Mouse (Mus musculus): ENCODE results near the gene Rapsn. TPM values are rescaled to one million over a fixed set of nuclear protein-coding genes. Genes with fewer than 3 reads are reported as not detected.

Rapsn gene
- polyA plus RNA-seq, 1 experiment from 2014 or later = 0.55 TPM

- no peak overlapping the region for H3K27ac ChIP-seq (ENCODE audit: low read depth, low read length)
- H3K4me2 ChIP-seq (replicated peaks; ENCODE audit: low read depth) = no peak overlapping the region
- ATAC-seq = no peak
- TF ChIP-seq CTCF (IDR thresholded peaks at IDR 0.05; ENCODE audit: low read depth) = no peak
- no peaks in the 10 kb centered on the region for H3K9me3 ChIP-seq (ENCODE audit: control insufficient read depth)
- H3K9ac ChIP-seq (ENCODE audit: low read depth, low read length) = no peak overlapping the region
- 83% methylated on average over 3 of the region's 3 CpGs for WGBS
- H3K27me3 ChIP-seq (replicated peaks; ENCODE audit: control insufficient read depth, insufficient read depth, low read length) = no peaks in the 10 kb centered on the region
- peaks cover 35% of the 10 kb centered on the region for H3K36me3 ChIP-seq (ENCODE audit: control insufficient read depth, insufficient read depth)
- H3K4me1 ChIP-seq (replicated peaks; ENCODE audit: control insufficient read depth, insufficient read depth, low read length) = 0 out of 2 replicates have a peak, but pooled peaks cover 2% of the 10 kb centered on the region
- no peak overlapping the region for H3K4me3 ChIP-seq (ENCODE audit: low read depth, low read length)
Measured at GRCm38 (mm10) chr2:91066455-91066854, 31.0 kb downstream of the Rapsn start.

GRCm38 (mm10) chr2:91068162-91068871 lies 32.9 kb downstream of the Rapsn start:
- Histone ChIP-seq H3K9ac (ENCODE audit: low read depth, low read length) (no peak overlapping the region), H3K4me1 (replicated peaks; ENCODE audit: control insufficient read depth, insufficient read depth, low read length) (0 out of 2 replicates have a peak, but pooled peaks cover 2% of the 10 kb centered on the region), H3K36me3 (ENCODE audit: control insufficient read depth, insufficient read depth) (peaks cover 17% of the 10 kb centered on the region), H3K27ac (ENCODE audit: low read depth, low read length) (no peak overlapping the region), H3K27me3 (replicated peaks; ENCODE audit: control insufficient read depth, insufficient read depth, low read length) (no peaks in the 10 kb centered on the region), H3K4me3 (ENCODE audit: low read depth, low read length) (peak overlapping the region; percentile 1; the same call in 1 of the 2 replicates), H3K9me3 (ENCODE audit: control insufficient read depth) (no peaks in the 10 kb centered on the region), H3K4me2 (replicated peaks; ENCODE audit: low read depth) (peak overlapping the region; percentile 87)
- 59% methylated on average over 13 of the region's 13 CpGs for WGBS
- no peak for TF ChIP-seq CTCF (IDR thresholded peaks at IDR 0.05; ENCODE audit: low read depth)
- no peak for ATAC-seq

- no peak for TF ChIP-seq CTCF (IDR thresholded peaks at IDR 0.05; ENCODE audit: low read depth)
- H3K27ac ChIP-seq (ENCODE audit: low read depth, low read length) = no peak overlapping the region
- H3K4me1 ChIP-seq (replicated peaks; ENCODE audit: control insufficient read depth, insufficient read depth, low read length) = 0 out of 2 replicates have a peak, but pooled peaks cover 2% of the 10 kb centered on the region
- peak overlapping the region; percentile 1; the same call in 1 of the 2 replicates for H3K4me3 ChIP-seq (ENCODE audit: low read depth, low read length)
- H3K36me3 ChIP-seq (ENCODE audit: control insufficient read depth, insufficient read depth) = peaks cover 12% of the 10 kb centered on the region; the same call in 1 of the 2 replicates
- H3K4me2 ChIP-seq (replicated peaks; ENCODE audit: low read depth) = peak overlapping the region; percentile 87
- 43% methylated on average over 6 of the region's 6 CpGs for WGBS
- no peaks in the 10 kb centered on the region for H3K27me3 ChIP-seq (replicated peaks; ENCODE audit: control insufficient read depth, insufficient read depth, low read length)
- no peak overlapping the region for H3K9ac ChIP-seq (ENCODE audit: low read depth, low read length)
- no peak for ATAC-seq
- H3K9me3 ChIP-seq (ENCODE audit: control insufficient read depth) = no peaks in the 10 kb centered on the region
Measured at GRCm38 (mm10) chr2:91068872-91069165, 33.4 kb downstream of the Rapsn start.

- Histone ChIP-seq H3K4me3 (ENCODE audit: low read depth, low read length) (peak overlapping the region; percentile 68), H3K4me1 (replicated peaks; ENCODE audit: control insufficient read depth, insufficient read depth, low read length) (0 out of 2 replicates have a peak, but pooled peaks cover 2% of the 10 kb centered on the region), H3K36me3 (ENCODE audit: control insufficient read depth, insufficient read depth) (peaks cover 6% of the 10 kb centered on the region; the same call in 1 of the 2 replicates), H3K27me3 (replicated peaks; ENCODE audit: control insufficient read depth, insufficient read depth, low read length) (no peaks in the 10 kb centered on the region), H3K27ac (ENCODE audit: low read depth, low read length) (peak overlapping the region; percentile 50), H3K9me3 (ENCODE audit: control insufficient read depth) (no peaks in the 10 kb centered on the region), H3K9ac (ENCODE audit: low read depth, low read length) (peak overlapping the region; percentile 66), H3K4me2 (replicated peaks; ENCODE audit: low read depth) (peak overlapping the region; percentile 87)
- TF ChIP-seq CTCF (IDR thresholded peaks at IDR 0.05; ENCODE audit: low read depth) = 0 out of 2 replicates have a peak, but pooled peaks have one; percentile 17
- 9% methylated on average over 14 of the region's 14 CpGs for WGBS
- ATAC-seq = no peak
Measured at GRCm38 (mm10) chr2:91069306-91070000, 34.0 kb downstream of the Rapsn start.

GRCm38 (mm10) chr2:91070076-91070800 lies 34.8 kb downstream of the Rapsn start, which contains the start of gene Slc39a13:
Slc39a13 (minus strand) TSS chr2:91070417.
- Histone ChIP-seq H3K9ac (ENCODE audit: low read depth, low read length) (peak within 1 kb of the TSS; percentile 66), H3K27ac (ENCODE audit: low read depth, low read length) (peak within 1 kb of the TSS; percentile 55), H3K27me3 (replicated peaks; ENCODE audit: control insufficient read depth, insufficient read depth, low read length) (no peaks in the 10 kb centered on the region), H3K4me2 (replicated peaks; ENCODE audit: low read depth) (peak within 1 kb of the TSS; percentile 87), H3K4me3 (ENCODE audit: low read depth, low read length) (peak within 1 kb of the TSS; percentile 68), H3K9me3 (ENCODE audit: control insufficient read depth) (no peaks in the 10 kb centered on the region), H3K4me1 (replicated peaks; ENCODE audit: control insufficient read depth, insufficient read depth, low read length) (0 out of 2 replicates have a peak, but pooled peaks cover 2% of the 10 kb centered on the region), H3K36me3 (ENCODE audit: control insufficient read depth, insufficient read depth) (no peaks in the 10 kb centered on the region)
- peak; percentile 96 for ATAC-seq
- under 1% methylated on average over 64 of the region's 69 CpGs for WGBS
- peak; percentile 100 for TF ChIP-seq CTCF (IDR thresholded peaks at IDR 0.05; ENCODE audit: low read depth)

- Histone ChIP-seq H3K9me3 (ENCODE audit: control insufficient read depth) (no peaks in the 10 kb centered on the region), H3K27me3 (replicated peaks; ENCODE audit: control insufficient read depth, insufficient read depth, low read length) (no peaks in the 10 kb centered on the region), H3K4me1 (replicated peaks; ENCODE audit: control insufficient read depth, insufficient read depth, low read length) (0 out of 2 replicates have a peak, but pooled peaks cover 2% of the 10 kb centered on the region), H3K4me3 (ENCODE audit: low read depth, low read length) (no peak overlapping the region), H3K27ac (ENCODE audit: low read depth, low read length) (no peak overlapping the region), H3K4me2 (replicated peaks; ENCODE audit: low read depth) (peak overlapping the region; percentile 87), H3K9ac (ENCODE audit: low read depth, low read length) (peak overlapping the region; percentile 66; the same call in 1 of the 2 replicates), H3K36me3 (ENCODE audit: control insufficient read depth, insufficient read depth) (no peaks in the 10 kb centered on the region)
- no peak for TF ChIP-seq CTCF (IDR thresholded peaks at IDR 0.05; ENCODE audit: low read depth)
- ATAC-seq = no peak
- WGBS = 83% methylated on average over 10 of the region's 10 CpGs
Measured at GRCm38 (mm10) chr2:91071059-91071458, 35.6 kb downstream of the Rapsn start.
